Mouse (Mus musculus): ENCODE results near the gene Olfr1412.

Olfr1412 gene

DNA sequence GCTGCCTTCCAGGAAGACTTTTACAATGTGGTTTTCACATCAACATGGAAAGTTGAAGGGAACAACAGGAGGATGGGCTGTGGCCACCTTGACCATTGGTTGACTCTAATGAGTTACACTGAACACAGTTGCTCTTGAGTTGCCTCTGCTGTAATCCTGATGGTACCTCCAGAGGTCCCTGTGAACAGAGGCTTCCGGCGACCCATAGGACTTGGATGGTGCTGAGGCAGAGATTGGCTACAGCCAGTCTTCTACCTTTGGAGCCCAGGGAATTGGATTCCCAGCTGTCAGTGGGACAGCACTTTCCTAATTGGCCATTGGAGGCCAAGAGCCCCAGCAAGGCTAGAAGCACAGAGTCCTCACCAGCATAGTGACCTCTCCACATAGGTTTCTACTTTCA, at the start of gene Olfr1412:
Gene Olfr1412 (plus strand): TSS at position 301 of the 400 bp plus-strand sequence.
- DNase-seq (ENCODE audit: low spot score) = no peak

DNA sequence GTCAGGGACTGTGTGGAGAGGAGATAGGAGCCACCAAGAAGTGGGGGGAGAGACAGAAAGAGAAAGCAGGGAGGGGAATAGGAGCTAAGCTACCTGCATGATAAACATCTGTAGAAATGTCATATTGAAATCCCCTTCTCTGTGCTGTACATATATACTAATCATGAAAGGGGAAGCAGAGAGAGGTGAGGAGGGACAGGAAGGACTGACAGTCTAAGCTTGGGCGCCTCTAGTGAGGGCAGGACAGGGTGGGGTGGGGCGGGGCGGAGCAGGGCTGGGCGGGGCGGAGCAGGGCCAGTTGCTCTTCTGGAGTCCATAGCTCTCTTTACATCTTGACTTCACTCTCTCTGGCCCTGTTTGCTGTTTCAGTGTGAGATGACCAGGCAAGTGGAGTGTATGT, 48.6 kb upstream of the Olfr1412 start:
- DNase-seq (ENCODE audit: low spot score) = no peak

DNA sequence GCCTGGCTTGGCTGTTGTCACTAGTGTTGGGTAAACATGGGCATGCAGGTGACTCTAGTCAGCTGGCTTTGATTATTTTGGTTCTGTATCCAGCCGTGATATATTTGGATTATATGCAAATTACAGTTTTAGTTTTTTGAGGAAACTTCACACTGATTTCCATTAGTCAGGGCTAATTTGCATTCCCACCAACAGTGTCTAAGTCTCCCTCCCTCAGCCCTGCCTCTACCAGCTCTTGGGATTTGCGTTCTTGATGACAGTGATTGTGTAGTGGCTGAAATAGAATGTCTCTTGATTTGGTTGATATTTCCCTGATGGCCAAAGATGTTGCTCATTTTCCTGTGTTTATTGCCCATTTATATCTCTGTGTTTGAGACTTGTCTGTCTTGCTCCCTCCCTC, 46.5 kb upstream of the Olfr1412 start:
- DNase-seq (ENCODE audit: low spot score) = no peak

DNA sequence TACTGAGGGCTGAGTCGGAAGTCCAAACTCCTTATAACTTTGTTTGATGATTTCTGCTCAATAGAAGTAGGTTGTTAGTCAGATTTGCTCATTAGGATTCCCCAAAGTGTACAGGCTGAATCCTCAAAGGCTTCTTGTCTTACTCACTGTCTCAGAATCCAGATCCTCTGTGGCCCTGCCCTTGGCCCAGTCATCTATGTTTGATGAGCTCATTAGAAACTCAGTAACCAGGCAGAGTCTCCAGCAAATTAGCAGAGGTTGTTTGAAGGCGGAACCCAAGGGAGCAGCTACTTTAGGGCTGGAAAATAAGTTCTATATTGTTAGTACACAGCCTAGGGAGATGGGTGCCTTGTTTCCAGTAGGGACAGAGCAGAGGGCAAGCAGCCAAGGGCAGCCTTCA, 39.6 kb upstream of the Olfr1412 start:
- no peak for DNase-seq (ENCODE audit: low spot score)

- DNase-seq (ENCODE audit: low spot score) = no peak
Observed at GRCm38 (mm10) chr1:92571022-92571421, 14.6 kb upstream of the Olfr1412 start, which contains the start of gene Olfr1413. Gene Olfr1413, plus strand, starts transcription at chr1:92571322.

DNA sequence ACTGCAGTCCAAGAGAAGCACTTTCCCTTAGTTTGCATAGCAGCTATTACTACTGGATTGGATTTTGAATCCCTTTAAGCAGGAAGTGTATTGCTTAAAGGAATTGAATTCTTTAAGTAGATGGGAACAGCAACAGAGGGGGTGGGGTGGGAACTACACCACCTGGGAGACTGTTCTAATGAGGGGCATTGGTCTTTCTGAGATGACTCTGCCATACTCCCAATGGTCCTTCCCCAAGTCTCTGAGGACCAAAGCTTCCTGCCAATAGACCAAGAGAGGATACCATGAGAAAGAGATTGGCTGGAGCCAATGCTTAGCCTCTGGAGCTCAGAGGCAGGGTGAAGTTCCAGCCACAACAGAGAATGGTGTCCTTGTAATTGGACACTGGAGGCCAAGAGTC, 8.5 kb downstream of the Olfr1412 start, which contains the start of gene Olfr1411:
Gene Olfr1411 (plus strand): TSS at position 301 of the 400 bp plus-strand sequence.
- no peak for DNase-seq (ENCODE audit: low spot score)

DNA sequence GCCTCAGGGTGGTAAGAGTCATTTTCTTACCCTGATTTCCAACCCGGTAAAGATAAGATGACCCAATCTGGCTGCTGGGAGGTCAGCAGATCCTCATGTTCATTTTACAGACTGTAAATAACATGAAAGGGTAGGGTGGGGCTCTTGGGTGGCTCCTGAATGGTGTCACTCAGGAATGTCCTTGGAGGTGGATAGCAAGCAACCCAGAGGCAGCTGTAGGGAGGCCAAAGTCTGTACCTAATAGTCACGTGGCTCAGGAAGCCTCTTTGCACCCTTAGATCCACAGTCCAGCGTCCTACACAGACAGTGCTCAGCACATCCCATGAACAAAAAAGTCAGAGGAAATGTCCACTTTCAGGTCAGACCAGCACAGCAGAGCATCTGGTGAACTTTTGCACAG, 10.4 kb downstream of the Olfr1412 start:
- no peak for DNase-seq (ENCODE audit: low spot score)

GRCm38 (mm10) chr1:92605482-92605881, 19.9 kb downstream of the Olfr1412 start, which contains the start of gene Olfr1410:
Gene Olfr1410, plus strand, starts transcription at chr1:92605782.
- DNase-seq (ENCODE audit: low spot score) = no peak

DNA sequence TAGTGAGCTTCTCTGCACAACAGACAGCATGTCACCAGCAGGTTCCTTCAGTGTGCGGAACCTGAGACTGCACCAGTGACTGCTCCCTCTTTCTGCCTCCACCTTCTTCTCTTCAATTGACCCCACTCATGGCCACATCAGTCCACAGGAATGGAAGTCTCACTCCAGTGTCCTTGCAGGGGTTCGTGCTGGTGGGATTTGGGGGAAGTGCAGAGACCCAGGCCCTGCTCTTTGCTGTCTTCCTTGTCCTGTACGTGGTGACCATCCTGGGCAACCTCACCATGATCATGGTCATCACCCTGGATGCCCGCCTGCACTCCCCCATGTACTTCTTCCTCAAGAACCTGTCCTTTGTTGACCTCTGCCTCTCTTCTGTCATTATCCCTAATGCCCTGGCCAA, 22.1 kb downstream of the Olfr1412 start:
- DNase-seq (ENCODE audit: low spot score) = no peak

- peak; percentile 70 for DNase-seq (ENCODE audit: low spot score)
Observed at GRCm38 (mm10) chr1:92611008-92611407, 25.4 kb downstream of the Olfr1412 start.

GRCm38 (mm10) chr1:92613175-92613574, 27.6 kb downstream of the Olfr1412 start:
- no peak for DNase-seq (ENCODE audit: low spot score)

DNA sequence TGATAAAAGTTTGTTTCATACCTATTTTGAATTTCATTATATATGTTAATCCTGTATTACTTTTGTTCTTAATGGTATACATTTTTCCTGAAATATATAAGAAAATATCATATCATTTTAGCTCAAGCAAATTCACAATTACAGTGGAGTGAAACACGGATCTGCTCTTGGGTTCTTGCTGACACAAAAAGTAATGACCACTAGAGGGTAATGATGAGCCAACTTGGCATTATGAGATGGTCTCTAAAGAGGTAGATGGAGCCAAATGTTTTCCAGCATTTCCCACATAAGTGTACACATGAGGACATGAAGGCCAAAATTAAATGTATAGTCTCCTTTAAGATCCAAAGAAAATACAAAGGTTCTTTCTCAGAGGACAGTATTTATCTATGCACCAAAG, 28.9 kb downstream of the Olfr1412 start:
- no peak for DNase-seq (ENCODE audit: low spot score)

DNA sequence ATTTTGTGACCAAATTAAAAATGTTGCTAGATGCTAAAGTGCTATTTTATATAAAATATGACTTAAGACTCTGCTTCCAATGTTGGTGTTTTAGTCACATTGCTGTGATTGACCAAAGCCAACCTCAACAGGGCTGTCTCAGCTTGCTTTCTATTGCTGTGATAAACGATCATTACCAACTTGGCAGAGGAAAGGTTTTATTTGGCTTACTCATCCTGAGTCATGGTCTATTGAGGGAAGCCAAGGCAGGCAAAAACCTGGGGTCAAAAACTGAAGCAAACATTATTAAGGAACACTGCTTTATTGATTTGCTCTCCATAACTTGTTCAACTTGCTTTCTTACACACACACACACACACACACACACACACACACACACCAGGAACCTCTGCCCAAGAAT, 30.5 kb downstream of the Olfr1412 start:
- no peak for DNase-seq (ENCODE audit: low spot score)

GRCm38 (mm10) chr1:92617488-92617887, 31.9 kb downstream of the Olfr1412 start, which contains the start of gene Olfr12:
Gene Olfr12, plus strand, starts transcription at chr1:92617788.
- no peak for DNase-seq (ENCODE audit: low spot score)

DNA sequence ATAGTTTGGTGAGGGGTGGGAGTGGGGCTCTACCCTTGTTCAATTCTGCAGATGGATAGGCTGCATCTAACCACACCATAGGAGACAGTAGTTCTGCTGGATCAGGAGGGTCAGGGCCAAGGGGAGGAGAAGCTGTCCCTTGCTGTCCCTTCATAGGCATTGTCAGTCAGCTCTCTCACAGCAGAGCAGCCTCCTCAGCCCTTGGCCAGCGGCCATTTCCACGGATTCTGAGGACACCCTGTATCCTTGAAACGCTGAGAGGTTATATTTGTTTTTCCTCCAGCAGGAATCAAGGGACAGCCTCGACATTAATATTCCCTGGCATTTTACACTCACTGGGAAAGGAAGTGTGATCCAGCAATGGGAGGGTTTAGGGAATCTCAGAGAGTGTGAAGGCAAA, 32.8 kb downstream of the Olfr1412 start:
- peak; percentile 75 for DNase-seq (ENCODE audit: low spot score)

DNA sequence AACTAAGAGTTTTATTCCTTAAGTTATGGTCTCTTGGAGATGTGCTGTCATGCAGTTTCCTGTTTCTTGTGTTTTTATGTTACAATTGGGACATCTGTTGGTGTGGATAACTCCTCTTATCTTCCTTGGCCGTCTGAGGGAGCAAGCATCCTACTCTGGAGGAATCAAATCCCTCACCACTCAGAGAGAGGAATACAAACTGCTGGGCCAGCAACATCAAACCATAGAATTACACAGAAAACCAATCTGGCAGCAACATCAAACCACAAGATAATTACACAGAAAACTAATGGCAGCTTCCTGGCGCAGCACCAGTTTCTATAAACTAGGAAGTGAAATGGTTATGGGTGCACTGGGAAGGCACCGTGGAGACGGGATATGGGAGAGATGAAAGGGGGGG, 42.6 kb downstream of the Olfr1412 start:
- peak; percentile 20 for DNase-seq (ENCODE audit: low spot score)

DNA sequence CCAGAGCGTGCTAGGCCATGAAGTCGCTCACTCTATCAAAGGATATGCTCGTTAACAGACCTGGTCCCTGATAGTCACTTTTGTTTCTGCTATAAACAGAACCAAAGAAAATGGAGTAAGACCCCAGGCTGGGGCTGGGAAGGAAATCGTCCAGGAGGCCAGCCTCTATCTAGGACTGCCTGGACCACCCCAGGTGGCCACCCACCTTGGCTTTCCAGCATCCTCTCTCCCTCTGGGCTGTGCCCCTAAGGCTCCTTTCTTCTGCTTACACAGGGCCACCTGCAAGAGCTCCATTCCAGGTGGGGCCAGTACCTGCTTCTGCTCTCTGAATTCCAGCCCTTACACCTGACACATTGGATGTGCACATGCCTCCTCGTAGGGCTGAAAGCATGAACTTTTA, 46.6 kb downstream of the Olfr1412 start:
- peak; percentile 25 for DNase-seq (ENCODE audit: low spot score)

GRCm38 (mm10) chr1:92632948-92633347, 47.4 kb downstream of the Olfr1412 start:
- peak; percentile 29 for DNase-seq (ENCODE audit: low spot score)

- peak; percentile 31 for DNase-seq (ENCODE audit: low spot score)
Observed at GRCm38 (mm10) chr1:92633726-92634125, 48.1 kb downstream of the Olfr1412 start.

- DNase-seq (ENCODE audit: low spot score) = peak; percentile 18
Observed at GRCm38 (mm10) chr1:92634569-92634968, 49.0 kb downstream of the Olfr1412 start.

DNA sequence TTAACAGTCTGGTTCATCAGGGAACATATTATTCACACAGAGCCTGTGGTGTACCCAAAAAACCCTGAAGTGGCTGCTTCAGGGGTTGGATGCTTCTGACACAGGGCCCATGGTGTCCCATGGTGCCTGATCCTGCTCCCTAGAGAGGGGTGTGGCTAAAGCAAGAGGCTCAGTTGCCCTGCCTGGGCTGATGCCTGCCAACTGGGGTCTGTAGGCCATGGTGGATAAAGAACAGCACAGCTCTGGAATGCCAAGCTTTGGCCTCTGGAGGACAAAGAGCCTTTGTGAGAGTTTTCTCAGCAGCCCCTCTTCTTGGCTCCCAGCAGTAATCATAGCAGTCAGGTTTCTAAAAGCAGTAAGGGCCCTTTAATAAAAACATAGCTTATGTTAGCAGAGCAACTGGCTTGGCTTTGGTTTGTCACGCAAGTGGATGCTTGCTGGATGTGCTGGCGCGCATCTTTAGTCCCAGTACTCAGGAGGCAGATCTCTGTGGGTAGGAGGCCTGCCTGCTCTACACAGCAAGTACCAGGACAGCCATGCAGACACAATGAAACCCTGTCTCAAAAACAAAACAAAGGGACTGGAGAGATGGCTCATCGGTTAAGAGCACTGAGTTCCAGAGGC, 49.5 kb downstream of the Olfr1412 start:
- peak; percentile 40 for DNase-seq (ENCODE audit: low spot score)

DNA sequence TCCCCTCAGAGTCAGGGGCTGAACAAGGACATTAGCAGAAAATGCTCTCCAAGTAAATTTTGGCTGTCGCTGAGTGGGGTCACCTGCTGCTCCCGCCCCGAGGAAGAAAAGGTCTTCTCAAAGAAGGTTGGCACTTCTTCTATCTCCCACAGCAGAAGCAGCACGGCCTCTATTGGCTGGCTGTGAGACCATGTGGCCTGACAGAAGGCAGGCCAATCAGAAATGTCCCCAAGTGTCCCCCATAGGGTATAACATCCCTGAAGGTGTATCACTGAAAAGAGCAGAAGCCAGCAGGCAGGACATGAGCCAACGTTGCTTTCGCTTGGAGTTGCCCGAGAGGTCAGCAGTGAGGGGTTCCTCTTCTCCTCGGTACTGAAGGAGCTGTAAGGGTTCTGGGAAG, 50.4 kb downstream of the Olfr1412 start:
- peak; percentile 36 for DNase-seq (ENCODE audit: low spot score)

DNA sequence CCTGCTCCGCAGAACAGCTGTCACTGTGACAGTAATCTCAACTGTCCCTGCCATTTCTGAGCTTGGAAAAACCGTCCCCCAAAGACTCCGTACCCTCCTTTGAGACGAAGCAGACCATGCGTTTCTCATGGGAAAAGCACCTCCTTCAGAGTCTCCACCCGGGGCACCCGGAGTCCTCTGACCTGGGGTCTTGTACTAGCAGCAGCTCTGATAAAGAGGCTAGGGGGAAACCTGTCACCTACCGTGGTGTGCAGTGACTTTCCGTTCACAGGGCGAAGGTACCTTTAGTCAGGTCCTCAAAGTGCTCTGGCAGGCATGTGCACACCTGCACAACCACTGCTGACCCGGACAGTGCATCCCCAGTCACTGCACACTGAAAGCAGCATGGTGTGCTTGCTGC, 51.1 kb downstream of the Olfr1412 start:
- DNase-seq (ENCODE audit: low spot score) = peak; percentile 39

DNA sequence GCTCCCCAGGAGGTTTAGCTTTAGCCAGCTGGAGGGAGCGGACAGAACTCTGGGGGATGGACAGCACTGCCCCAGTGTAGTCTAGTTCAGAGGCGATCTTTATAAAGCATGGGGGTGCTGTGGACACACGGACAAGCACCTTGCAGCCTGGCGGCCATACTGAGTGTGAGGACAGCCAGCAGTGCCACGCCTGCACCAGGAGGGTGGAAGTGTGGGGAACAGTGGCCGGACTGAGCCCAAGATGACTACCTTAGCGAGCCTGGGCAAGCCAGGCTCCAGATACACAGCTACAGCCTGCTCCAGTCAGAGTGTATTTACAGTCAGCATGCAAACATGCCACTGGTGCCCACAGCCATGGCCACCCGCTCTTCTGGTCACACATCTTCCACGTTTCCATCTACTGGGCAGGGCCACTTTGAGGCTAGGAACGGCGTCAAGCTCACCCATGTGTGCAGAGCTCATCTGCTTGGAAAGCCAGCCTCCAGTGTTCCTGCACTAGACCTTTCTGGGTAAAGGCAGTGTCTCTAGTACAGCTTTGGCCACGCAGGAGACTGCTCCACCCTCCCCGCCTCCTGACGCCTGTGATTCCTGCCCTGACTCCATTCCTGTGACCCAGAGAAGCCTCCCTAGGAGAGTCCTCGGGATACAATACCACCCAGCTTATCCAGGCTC, 52.1 kb downstream of the Olfr1412 start:
- DNase-seq (ENCODE audit: low spot score) = peak; percentile 35
